9 mouse cellular contexts compared by ENCODE assay signal in genomic region chr4:83383899-83384490, GRCm38 (mm10). TPM values are rescaled to one million over a fixed set of nuclear protein-coding genes. Genes with fewer than 3 reads are reported as not detected.
DNase-seq lines count a peak whose midpoint lies in the region; ATAC-seq and TF ChIP-seq lines count a peak whose summit lies in the region.
"Had no signal": no experiment of that assay in that cellular context is flagged by ENCODE, and none has a peak within 500 bp of the region (broad histone marks: within the 10 kb centered on the region; RNA-seq: fewer than 3 reads in every experiment).

No protein-coding gene starts in this region.

- no peaks in the 10 kb centered on the region for H3K36me3 ChIP-seq in kidney, embryonic 15.5 days
- H3K36me3 ChIP-seq in E14TG2a.4 (ENCODE audit: insufficient read depth, low read length), result no peaks in the 10 kb centered on the region
- H3K36me3 ChIP-seq: limb, embryonic 13.5 days had no signal

- ATAC-seq in kidney, embryonic 15.5 days (replicated peaks; ENCODE audit: low FRiP score), result no peak

- no peaks in the 10 kb centered on the region for H3K4me1 ChIP-seq in kidney, embryonic 15.5 days
- peaks cover 15% of the 10 kb centered on the region for H3K4me1 ChIP-seq in E14TG2a.4 (replicated peaks; ENCODE audit: low read depth, low read length)
- no peaks in the 10 kb centered on the region for H3K4me1 ChIP-seq in bone marrow macrophage, adult 2 months (ENCODE audit: control insufficient read depth, insufficient read depth, low read length)
- H3K4me1 ChIP-seq: limb, embryonic 13.5 days had no signal

- no peak overlapping the region for H3K27ac ChIP-seq in kidney, embryonic 15.5 days
- no peak overlapping the region for H3K27ac ChIP-seq in bone marrow macrophage, adult 2 months (ENCODE audit: insufficient read depth, low read depth, low read length)
- H3K27ac ChIP-seq: limb, embryonic 13.5 days had no signal

- intact Hi-C loops in gastrocnemius, postnatal 14 days (cut with DNase I; ENCODE audit: low total_unique reads), result no loop called here

- WGBS in kidney, embryonic 15.5 days, result 59% methylated on average over 6 of the region's 6 CpGs

- DNase-seq in kidney, adult 18-20 months, result peak; percentile 25
- DNase-seq in gastrocnemius, postnatal 14 days, result peak; percentile 10
- peak; percentile 36 for DNase-seq in lung, postnatal 10 days
- DNase-seq in thymus, postnatal 4 days, result peak; percentile 71
- DNase-seq in urinary bladder, postnatal 36 days (ENCODE audit: low spot score in 2 of 2), result no peak

- H3K27me3 ChIP-seq in kidney, embryonic 15.5 days, result no peaks in the 10 kb centered on the region
- no peaks in the 10 kb centered on the region for H3K27me3 ChIP-seq in E14TG2a.4 (ENCODE audit: insufficient read depth, low read length)
- H3K27me3 ChIP-seq: limb, embryonic 13.5 days had no signal

- no peak for TF ChIP-seq POLR2A in bone marrow macrophage, adult 2 months (IDR thresholded peaks at IDR 0.05; ENCODE audit: borderline replicate concordance, low read depth, low read length)

- H3K4me2 ChIP-seq in kidney, embryonic 15.5 days, result no peak overlapping the region
- H3K4me2 ChIP-seq: limb, embryonic 13.5 days had no signal

- peak; percentile 61 for TF ChIP-seq CTCF in E14TG2a.4 (conservative IDR thresholded peaks at IDR 0.05; ENCODE audit: low read length)
- peak; percentile 34; the same call in 1 of the 2 replicates for TF ChIP-seq CTCF in bone marrow macrophage, adult 2 months (IDR thresholded peaks at IDR 0.05; ENCODE audit: low read depth, low read length)

- H3K9me3 ChIP-seq in kidney, embryonic 15.5 days (replicated peaks), result no peaks in the 10 kb centered on the region
- H3K9me3 ChIP-seq in E14TG2a.4 (ENCODE audit: low read length), result 0 out of 2 replicates have a peak, but pooled peaks cover 4% of the 10 kb centered on the region

- H3K9ac ChIP-seq in kidney, embryonic 15.5 days, result no peak overlapping the region
- H3K9ac ChIP-seq: limb, embryonic 13.5 days had no signal

- H3K4me3 ChIP-seq in kidney, embryonic 15.5 days (replicated peaks), result no peak overlapping the region
- H3K4me3 ChIP-seq in E14TG2a.4 (replicated peaks; ENCODE audit: low read length), result no peak overlapping the region
- H3K4me3 ChIP-seq in bone marrow macrophage, adult 2 months (ENCODE audit: insufficient read depth, low read length), result no peak overlapping the region
- H3K4me3 ChIP-seq: limb, embryonic 13.5 days had no signal

RNA-seq across cellular contexts. Expression of gene Snapc3, which starts 33.5 kb away (rescaled TPM):
- 43.2 TPM in 2 replicates for polyA plus RNA-seq in kidney, embryonic 15.5 days (2015; fragmentation: Nextera tagmentation; extraction: Ambion mirVana)
- 14.2 and 19.9 TPM in 2 replicates for polyA plus RNA-seq in bone marrow macrophage, adult 2 months (2012; ENCODE audit: insufficient read depth, insufficient read length, missing spikeins)
- 10 to 100 TPM; 12.8 to 13.3 TPM for total RNA-seq in gastrocnemius, postnatal 14 days (2021)

RNA-seq across cellular contexts. Expression of gene Ttc39b, which starts 59.9 kb away (rescaled TPM):
- polyA plus RNA-seq in kidney, embryonic 15.5 days (2015; fragmentation: Nextera tagmentation; extraction: Ambion mirVana), result 2.0 and 2.7 TPM in 2 replicates
- polyA plus RNA-seq in bone marrow macrophage, adult 2 months (2012; ENCODE audit: insufficient read depth, insufficient read length, missing spikeins), result 6.7 and 8.1 TPM in 2 replicates
- total RNA-seq in gastrocnemius, postnatal 14 days (2021), result 1 to 10 TPM; 5.7 to 6.2 TPM

Comparison
In these comparisons a context has a peak if more than half of its experiments do, and no peak if none do; other contexts are left out.
1. DNase-seq: peak in kidney, adult 18-20 months (single experiment), gastrocnemius, postnatal 14 days (single experiment), lung, postnatal 10 days (single experiment) and thymus, postnatal 4 days (single experiment); none in urinary bladder, postnatal 36 days (0 of 2).